Mouse (Mus musculus): ENCODE measurements at regions not wholly inside any gene's neighbourhood (a gene's known extent, or its start where the extent isn't known, plus 50 kb on each side); places are given as distances from the start of the nearest gene placed in this dataset.

GRCm38 (mm10) chr5:129430330-129430729 lies 70.7 kb upstream of the Sfswap start:
- Histone ChIP-seq H3K9ac (ENCODE audit: low read length) (no peak overlapping the region), H3K9me3 (ENCODE audit: control insufficient read depth, low read length) (no peaks in the 10 kb centered on the region), H3K4me3 (ENCODE audit: low read depth, low read length) (no peak overlapping the region), H3K4me1 (ENCODE audit: control insufficient read depth, insufficient read depth, low read length) (no peaks in the 10 kb centered on the region), H3K27ac (ENCODE audit: low read depth, low read length) (no peak overlapping the region), H3K4me2 (no peak overlapping the region), H3K27me3 (ENCODE audit: control insufficient read depth, insufficient read depth, low read length) (no peaks in the 10 kb centered on the region), H3K36me3 (ENCODE audit: control insufficient read depth, insufficient read depth, low read length) (no peaks in the 10 kb centered on the region)
- 77% methylated on average over 3 of the region's 3 CpGs for WGBS
- ATAC-seq (ENCODE audit: low FRiP score) (no peak), DNase-seq (ENCODE audit: low spot score, missing footprints) (no peak)

- Histone ChIP-seq H3K27ac (ENCODE audit: low read depth, low read length) (no peak overlapping the region), H3K9me3 (ENCODE audit: control insufficient read depth, low read length) (no peaks in the 10 kb centered on the region), H3K9ac (ENCODE audit: low read length) (no peak overlapping the region), H3K4me2 (no peak overlapping the region), H3K4me3 (ENCODE audit: low read depth, low read length) (no peak overlapping the region), H3K4me1 (ENCODE audit: control insufficient read depth, insufficient read depth, low read length) (peaks cover 4% of the 10 kb centered on the region; the same call in 1 of the 2 replicates), H3K27me3 (ENCODE audit: control insufficient read depth, insufficient read depth, low read length) (no peaks in the 10 kb centered on the region), H3K36me3 (ENCODE audit: control insufficient read depth, insufficient read depth, low read length) (no peaks in the 10 kb centered on the region)
- WGBS, result 72% methylated on average over 7 of the region's 7 CpGs
- ATAC-seq (ENCODE audit: low FRiP score) (no peak), DNase-seq (ENCODE audit: low spot score, missing footprints) (no peak)
These were observed 51.0 kb upstream of the Sfswap start for GRCm38 (mm10) chr5:129449931-129450573.

All from midbrain, embryonic 11.5 days (tissue).